Mouse (Mus musculus): Measurements from ENCODE around the gene Zfp330.

The Zfp330 gene
- long read RNA-seq, experiment 1, transcript Zfp330-201 (10 exons, 1,675 nt), result major isoform, 40 of 47 reads
- long read RNA-seq, experiment 1, partial matches to known transcripts, result 2 of 47 reads
- long read RNA-seq, experiment 1, other reads (novel, unspliced or antisense), result 5 of 47 reads
- long read RNA-seq, experiment 2, transcript Zfp330-201 (10 exons, 1,675 nt), result major isoform, 42 of 55 reads
- long read RNA-seq, experiment 2, partial matches to known transcripts, result 4 of 55 reads
- long read RNA-seq, experiment 2, other reads (novel, unspliced or antisense), result 8 of 55 reads

DNA sequence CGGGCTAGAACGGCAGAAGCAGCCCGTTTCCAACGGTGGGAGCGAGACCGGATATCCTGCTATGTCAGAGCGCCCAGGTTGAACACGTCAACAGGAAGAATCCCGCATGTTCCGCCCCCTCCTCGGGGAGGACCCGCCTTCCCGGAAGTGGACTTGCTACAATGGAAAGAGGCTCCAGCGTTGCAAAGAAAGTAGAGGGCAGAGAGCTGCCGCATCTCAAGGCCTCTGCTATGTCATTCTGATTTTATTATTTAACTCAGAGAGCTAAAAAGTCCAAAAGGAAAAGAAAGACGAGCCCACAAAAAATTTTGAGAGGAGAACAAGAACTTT lies at the start of gene Zfp330:
Zfp330 (minus strand) TSS at position 68 of the 330 bp plus-strand sequence.
- intact Hi-C loops (cut with DNase I), result loop anchor here (10.0 kb wide), 1 partner anchor 321 kb away; no protein-coding TSS in a partner anchor

- intact Hi-C loops (cut with DNase I), result loop anchor here (10.0 kb wide), 1 partner anchor 317 kb away; no protein-coding TSS in a partner anchor
Measured at GRCm38 (mm10) chr8:82777945-82778344, 4.0 kb upstream of the Zfp330 start.

DNA sequence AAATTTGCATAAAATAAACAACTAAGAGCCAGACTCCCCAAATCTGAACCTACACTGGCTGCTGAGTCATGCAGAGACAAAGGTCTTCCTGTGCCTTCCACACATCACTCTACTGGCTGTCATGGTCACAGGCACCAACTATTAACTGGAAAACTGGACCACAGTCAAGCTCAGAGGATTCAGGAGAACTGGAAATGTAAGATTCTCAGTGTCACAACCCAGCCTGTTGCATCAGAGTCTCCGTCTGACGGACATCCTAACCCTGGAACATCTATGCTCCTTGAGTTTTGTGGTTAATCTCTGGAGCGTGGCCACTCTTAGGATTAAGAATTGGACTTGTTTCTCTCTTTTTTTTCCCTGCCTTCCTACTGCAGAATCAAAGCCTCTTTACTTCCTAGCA lies 3.4 kb upstream of the Zfp330 start:
- intact Hi-C loops (cut with DNase I), result loop anchor here (10.0 kb wide), 1 partner anchor 317 kb away; no protein-coding TSS in a partner anchor

DNA sequence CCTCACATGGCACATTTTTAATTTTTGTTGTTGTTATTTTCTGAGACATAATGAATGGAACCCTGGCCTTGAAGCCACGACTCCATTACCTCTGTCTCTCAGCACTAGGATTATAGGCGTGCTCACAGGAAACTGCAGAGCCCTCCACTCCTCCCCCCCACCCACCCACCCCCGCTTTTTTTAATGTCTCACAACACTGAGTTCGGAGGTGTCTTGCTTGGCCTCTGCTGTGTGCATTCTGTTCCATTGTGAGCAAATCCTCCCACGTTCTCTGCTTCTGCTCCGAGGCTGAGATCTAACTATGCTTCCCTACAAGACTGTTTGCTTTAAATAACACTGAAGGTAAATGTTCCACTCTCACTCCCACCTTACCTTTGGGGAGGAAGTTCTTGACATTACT lies 522 bp upstream of the Zfp330 start:
- intact Hi-C loops (cut with DNase I), result loop anchor here (10.0 kb wide), 1 partner anchor 320 kb away; no protein-coding TSS in a partner anchor

GRCm38 (mm10) chr8:82773332-82774092 lies 448 bp downstream of the Zfp330 start:
- intact Hi-C loops (cut with DNase I), result loop anchor here (10.0 kb wide), 1 partner anchor 321 kb away; no protein-coding TSS in a partner anchor

DNA sequence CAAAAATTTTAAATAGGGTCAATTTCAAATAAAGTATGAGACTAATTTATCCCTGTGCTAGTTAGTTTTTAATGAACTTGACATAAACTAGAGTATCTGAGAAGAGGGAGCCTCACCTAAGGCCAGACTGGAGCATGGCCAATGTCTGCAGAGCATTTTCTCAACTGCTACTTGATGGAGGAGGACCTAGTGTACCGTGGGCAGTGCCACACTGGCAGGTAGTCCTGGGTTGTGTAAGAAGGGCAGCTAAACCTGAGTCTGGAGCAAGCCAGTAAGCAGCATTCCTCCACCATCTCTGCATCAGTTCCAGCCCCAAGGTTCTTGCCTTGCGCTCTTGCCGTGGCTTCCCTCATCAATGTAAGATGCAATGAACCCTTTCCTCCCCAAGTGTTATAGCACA lies 3.1 kb downstream of the Zfp330 start:
- intact Hi-C loops (cut with DNase I), result loop anchor here (10.0 kb wide), 1 partner anchor 324 kb away; no protein-coding TSS in a partner anchor

GRCm38 (mm10) chr8:82759071-82759470 lies 14.9 kb downstream of the Zfp330 start:
- intact Hi-C loops (cut with DNase I), result no loop called here

DNA sequence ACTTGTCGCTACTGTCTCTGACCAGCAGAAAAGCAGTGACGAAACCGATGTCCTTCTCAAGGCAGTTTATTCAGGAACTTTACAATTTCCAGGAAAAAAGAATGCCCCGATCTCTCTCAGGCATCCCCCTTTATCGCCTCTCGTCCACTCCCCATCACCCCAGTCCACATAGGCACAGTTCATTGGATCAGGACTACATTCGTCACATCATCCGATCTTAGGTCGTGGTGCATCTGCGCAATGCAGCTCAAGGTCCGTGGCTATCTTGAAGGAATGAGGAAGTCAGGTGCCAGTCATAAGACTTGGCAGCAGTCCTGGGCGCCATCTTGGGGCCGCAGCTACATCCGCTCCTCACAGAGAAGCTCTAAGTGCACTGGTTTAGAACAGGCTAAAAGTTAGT lies 19.0 kb downstream of the Zfp330 start:
- intact Hi-C loops (cut with DNase I), result no loop called here

GRCm38 (mm10) chr8:82746617-82747016 lies 27.3 kb downstream of the Zfp330 start:
- intact Hi-C loops (cut with DNase I), result loop anchor here (10.0 kb wide), 3 partner anchors 98 to 1262 kb away; no protein-coding TSS in a partner anchor

- intact Hi-C loops (cut with DNase I), result loop anchor here (5.0 to 10.0 kb wide), 5 partner anchors 101 to 1397 kb away; no protein-coding TSS in a partner anchor
Measured at GRCm38 (mm10) chr8:82743905-82744904, 29.8 kb downstream of the Zfp330 start.
